Mouse (Mus musculus): ENCODE measurements at regions not wholly inside any gene's neighbourhood (a gene's known extent, or its start where the extent isn't known, plus 50 kb on each side); places are given as distances from the start of the nearest gene placed in this dataset.
"Not testable (repeated sequence)": the region's sequence is repeated elsewhere in the genome, so short reads cannot be mapped to it uniquely, and the experiment has no call there.

DNA sequence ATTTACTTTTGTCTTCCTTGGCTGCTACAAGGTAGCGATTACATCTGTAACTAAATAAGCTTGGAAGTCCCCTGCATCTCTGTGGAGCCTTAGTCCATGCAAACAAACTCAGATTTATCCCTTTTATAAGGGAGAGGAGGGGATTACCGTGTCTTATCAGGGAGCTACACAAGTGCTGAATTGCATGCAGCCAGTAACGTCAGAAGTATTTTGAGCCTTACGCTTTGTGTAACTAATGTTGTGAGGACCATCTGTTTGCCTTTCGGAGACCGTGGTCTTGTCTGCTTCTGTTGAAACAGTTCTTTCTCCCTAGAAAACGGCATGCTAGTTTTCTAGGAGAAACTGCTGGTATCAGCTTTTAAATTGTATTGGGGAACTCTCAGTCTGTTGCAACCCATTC is 58.0 kb upstream of the Dmrta1 start:
- DNase-seq (ENCODE audit: low spot score), result no peak

DNA sequence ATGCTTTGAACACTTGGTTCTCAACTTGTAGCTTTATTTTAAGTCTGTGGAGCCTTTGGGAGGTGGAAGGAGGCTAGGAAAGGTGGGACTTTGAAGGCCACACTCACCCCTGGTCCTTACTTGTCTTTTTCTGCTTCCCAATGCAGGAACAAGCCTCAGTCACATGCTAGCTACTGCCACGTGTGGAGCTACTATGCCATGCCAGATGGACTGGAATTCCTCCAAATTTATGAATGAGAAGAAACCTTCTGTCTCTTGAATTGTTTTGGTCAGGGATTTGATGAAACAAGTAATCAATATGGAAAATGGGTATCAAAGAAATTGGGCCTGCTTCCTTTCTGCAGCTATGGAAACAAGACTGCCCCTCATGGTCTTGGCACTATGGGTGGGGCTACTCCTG is 74.5 kb upstream of the Dmrta1 start:
- DNase-seq (ENCODE audit: low spot score), result no peak

DNA sequence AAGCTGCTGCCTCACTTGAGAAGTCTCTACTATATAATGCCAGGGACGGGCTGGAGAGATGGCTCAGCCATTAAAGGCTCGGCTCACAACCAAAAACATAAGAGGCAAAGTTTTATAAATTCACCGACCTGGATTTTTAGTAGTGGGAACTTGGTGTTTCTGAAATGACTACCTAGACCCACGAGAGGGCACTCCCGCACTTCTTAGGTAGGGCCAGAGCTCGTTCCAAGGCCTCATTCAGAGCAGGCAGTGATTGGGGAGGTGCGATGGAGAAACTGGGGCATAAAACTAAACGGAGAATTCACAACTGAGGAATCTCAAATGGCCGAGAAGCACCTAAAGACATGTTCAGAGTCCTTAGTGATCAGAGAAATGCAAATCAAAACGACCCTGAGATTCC is 103.7 kb upstream of the Dmrta1 start:
- no peak for DNase-seq (ENCODE audit: low spot score)

DNA sequence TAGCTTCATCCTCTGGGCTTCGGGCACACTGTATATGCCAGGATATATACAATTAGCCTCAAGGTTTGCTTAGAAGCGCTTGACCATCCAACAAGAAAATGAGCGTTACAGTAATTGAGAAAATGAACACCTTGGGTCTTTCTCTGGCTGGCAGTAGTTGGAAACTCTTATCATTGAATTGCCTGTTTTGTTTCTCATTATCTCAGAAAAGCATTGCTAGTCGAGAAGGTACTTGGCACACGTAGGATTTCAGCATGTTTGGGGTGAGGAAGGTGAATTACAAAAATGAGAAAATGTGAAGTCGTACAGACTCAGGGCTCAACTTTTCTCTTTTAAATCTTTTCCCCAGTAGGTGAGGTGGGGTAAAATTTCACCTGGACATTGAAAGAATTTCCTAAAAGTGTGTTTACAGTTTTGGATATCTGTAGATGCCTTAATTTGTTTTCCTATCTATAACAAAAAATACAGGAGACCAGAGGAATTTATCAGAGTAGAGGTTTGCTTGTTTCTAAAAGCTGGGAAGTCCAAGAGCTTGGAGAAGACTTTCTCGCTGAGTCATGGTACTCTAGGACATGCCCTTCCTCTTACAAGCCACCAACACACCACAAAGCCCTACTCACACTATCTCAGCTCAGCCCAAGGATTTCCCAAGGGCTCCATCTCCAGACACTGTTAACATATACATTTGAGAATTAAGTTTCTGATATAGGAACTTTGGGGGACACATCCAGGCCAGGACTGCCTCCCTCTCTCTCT is 124.3 kb upstream of the Dmrta1 start:
- DNase-seq (ENCODE audit: low spot score), result no peak

DNA sequence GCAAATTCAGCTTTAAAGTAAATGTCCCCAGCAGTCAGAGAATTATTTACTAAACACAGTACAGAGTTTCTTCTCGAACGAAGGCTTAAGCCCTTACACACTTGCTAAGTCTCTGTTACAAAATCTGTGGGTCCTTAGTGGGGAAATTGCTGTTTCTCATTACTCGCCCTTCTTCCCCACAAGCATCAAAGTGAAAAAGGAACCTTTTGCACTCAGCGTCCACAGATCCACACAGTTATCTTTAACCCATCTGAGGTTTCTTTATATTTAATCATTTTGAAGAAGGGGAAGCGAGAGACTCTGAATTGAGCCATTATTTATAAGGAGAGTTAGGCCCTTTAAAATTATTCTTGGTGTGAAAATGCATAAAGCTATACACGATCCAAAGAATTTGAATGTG is 126.7 kb upstream of the Dmrta1 start:
- DNase-seq (ENCODE audit: low spot score), result no peak

DNA sequence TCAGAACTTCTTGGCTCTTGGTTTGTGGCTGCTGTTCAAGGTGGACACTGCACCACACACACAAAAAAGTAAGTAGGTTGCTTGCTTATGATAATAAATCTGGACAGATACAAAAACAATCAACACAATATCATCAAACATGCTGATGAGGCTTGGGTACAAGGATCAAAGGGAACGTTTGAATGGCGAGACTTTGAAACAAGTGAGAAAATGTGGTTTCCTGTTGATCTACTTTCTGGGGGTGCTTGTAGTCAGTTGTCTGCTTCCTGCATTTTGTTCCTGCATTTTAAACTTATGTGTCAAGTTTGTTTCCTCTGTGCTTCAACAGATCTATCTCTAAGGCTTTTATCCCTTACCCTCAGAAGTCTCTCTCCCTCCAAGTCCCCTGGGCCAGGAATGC is 128.7 kb upstream of the Dmrta1 start:
- DNase-seq (ENCODE audit: low spot score), result no peak

DNA sequence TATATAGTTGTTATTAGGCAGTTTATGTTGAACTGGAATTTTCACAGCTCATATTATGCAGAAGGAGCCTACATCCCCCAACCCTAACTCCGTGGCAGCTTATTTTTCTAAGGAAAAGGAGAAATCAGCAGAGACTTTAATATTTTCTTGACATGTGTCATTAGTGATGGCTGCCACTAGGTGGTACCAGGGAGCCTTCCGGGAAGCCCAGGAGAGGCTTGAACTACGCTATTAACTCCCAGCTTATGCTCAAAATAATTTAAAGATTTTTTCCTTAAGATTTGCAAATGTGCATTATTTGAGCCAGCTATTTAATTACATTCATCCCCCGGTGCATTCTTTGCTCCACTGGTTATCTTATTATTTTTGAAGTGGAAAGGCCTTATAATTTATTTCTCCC is 146.8 kb upstream of the Dmrta1 start:
- no peak for DNase-seq (ENCODE audit: low spot score)

DNA sequence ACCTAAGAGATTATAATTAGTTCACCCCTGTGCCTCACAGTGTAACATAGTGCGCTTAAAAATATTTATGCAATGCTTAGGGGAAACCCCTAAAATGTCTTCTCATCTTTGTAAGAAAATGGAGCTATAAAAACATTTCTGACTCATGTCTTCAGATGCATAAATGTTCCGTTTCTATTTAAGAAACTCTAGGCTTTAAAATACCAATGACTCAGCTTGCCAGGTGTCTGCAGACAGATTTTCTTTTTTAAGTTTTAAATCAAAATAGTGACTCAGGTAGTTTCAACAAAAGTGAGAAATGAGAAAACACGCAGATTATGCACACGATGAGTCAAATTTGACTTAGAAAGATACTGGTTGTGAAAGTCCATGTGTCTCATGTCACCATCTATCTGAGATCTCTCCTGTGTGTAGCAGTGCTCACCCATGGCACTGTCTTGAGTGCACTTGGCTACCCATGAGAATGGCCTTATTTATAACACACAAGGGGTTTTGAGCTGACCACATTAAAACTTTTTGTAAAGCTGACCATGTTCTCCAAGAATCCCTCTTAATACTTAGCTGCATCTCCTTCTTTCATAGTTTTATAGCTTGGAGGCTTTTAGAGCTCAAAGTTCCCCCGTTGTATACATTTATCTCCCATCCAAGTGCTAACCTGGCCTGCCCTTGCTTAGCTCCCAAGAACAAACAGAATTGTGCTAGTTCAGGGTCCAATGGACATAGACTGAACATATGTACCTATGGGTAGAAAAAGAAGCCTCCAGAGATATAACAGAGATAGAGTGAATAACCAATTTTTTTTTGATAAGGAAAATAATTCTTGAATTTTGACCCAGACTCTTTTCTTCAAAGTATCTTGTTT is 149.0 kb upstream of the Dmrta1 start:
- no peak for DNase-seq (ENCODE audit: low spot score)

DNA sequence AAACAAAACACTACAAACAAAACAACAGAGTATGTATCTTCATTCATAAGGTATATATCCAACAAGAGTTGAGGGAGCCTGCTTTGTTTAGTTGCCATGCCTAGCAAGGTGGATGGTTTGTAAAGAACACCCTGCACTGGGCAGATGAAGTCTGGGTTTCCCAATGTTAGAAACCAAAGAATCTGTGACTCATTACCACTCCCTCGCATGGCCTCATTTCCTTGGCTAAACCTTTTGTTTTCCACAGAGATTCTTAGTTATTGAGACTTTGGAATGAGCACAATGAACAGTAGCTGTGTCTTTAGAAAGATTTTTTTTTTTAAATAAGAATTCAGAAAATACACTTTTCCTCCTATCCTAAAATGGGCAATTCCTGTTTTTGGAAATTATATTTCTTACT is 151.3 kb upstream of the Dmrta1 start:
- no peak for DNase-seq (ENCODE audit: low spot score)

DNA sequence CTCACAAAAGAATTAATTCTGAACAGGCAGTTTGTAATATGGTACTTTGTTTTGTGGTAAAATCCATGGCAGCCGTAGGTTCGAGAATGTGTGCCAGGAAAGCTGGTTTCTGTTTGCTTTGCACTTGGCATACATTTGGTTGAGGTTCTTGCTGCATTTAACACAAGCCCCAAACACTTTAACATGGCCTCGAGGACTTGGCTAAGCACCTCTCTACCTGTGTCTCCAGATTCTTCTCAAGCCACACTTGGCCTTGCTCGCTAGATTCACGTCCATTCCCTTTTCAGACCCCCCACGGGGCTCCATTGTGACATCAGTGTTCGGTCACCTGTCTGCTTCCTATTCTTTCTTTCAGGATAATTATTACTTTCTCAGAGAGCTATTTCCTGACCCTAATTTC is 151.9 kb upstream of the Dmrta1 start:
- DNase-seq (ENCODE audit: low spot score), result no peak

DNA sequence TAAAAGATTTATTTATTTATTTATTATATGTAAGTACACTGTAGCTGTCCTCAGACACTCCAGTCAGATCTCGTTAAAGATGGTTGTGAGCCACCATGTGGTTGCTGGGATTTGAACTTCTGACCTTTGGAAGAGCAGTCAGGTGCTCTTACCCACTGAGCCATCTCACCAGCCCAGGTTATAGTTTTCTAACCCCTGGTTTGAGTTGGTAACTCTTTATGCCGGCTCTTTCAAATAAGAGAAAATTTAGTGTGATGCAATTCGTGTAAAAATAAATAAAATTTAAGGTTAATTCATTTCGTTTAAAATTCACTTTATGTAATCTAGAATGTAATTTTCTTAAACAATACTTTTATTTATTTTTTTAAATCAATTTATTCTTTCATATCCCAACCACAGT is 153.7 kb upstream of the Dmrta1 start:
- not testable (repeated sequence) for DNase-seq (ENCODE audit: low spot score)

DNA sequence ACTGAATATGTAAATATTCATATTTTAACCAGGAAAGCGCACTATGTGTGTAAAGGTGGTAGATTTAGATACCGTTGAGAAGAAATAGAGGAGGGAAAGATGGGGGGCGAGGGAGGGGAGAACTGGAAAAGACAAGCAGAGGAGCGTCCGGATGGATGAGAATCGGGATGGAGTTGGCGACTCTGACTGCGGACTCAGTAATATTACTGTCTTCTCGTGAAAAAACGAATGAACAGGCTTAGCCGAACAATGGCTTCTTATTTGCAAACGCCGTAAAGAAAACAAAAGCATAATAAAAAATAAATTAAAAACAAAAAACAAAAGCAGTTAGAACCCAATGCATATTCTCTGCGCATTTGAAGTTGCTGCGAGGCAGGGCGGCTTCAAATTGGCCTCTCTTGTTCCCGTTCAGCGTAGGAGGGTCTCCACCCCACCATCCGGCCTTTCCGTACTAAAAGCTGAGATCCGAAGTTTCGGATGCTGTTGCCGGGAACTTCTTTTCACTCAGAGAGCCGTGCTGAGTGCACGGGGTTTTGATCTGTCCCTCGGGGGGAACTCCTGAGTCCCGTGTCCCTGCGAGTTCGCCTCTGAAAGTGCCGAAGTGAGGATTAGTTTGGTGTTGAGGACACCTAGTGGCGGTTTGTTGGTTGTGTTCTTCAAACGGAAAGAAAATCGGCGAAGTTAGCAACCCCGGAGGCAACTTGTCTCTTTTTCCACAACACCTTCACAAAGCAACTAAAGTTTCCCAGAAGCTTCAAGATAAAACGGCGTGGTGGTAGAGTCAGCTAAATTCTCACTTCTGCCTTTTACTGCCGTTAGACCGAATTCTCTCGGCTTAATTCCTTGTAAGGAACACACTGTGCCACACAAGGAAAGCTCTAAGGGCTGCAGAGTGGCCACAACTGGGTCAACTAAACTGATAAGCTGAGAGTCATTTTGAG is 154.7 kb upstream of the Dmrta1 start:
- peak; percentile 48 for DNase-seq (ENCODE audit: low spot score)

DNA sequence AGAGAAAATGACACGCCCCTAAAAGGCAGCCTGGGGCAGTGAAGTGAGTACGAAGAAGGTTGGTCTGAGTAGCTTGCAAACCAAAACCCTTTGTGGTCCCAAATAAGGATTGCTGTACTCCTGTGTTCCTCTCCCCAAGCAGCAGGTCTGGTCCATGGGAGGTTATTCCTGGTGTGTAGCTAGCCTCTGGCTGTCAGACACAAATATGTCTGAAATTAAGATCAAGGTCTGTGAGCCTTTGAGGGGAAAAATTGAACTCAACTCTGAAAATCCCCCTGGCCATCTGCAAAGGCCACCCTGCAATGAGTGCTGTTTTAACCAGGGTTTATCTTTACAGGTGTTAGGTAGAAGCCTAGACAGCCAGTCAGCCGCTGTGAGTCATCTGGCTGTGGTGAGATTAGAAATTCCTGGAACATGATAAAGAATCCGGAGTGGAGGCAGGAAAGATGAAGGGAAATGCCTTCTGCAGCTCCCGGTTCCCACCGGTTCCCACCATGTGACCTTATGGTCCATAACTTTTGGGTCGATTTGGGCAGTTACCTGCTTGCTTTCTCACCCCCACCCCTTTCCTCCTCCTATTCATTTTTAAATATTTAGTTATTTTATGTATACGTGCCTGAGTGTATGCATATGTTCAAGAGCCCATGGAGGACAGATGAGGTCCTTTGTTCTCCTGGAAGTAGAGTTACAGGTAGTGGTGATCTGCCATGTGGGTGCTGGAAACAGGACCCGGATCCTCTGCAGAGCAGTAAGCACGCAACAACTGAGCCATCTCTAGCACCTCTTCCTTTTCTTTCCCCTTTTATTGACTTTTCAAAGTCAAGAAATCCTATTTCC is 155.6 kb upstream of the Dmrta1 start:
- DNase-seq (ENCODE audit: low spot score), result no peak

DNA sequence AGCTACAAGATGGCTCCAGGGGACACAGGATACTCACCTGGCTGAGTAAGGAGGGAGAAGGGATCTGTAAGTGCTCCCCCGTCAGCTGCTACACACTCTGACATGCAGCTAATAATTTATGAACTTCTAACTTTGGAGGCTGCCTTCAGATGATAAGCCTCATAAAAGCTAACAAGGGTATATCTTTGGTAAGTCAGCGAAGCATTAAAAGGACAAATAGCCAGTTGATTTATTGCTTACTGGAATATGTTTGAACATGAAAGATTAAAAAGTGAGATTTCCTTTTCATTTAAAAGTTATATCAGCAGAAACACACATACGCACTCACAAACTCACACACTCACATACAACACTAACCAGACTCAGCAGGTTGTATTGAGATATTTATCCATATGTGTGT is 161.2 kb upstream of the Dmrta1 start:
- no peak for DNase-seq (ENCODE audit: low spot score)

DNA sequence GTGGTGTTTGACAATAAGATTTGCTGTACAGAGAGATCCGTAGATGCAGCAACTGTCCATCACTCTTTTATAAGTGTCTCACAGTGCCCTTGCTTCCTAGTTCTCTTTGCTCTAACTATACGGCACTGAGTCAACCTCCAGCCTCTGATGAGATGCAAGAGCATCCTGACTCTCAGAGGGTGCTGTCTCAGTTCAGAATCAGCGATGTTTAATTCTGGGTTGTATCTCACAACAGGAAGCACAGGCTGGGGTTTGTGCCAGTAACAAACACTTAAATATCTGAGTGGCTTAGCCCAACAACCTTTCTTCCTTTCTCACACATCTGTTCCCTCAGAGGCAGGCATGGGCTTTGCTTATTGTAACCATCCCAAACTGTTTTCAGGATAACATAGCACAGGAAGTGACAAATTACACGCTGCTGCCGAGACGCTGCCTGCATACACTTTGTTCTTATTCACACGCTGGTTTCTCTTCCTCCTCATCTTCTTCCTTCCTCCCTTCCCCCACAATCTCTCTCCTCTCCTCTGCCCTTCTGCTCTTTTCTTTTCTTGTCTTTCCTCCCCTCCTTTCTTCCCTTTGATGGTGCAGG is 163.3 kb upstream of the Dmrta1 start:
- DNase-seq (ENCODE audit: low spot score), result no peak

DNA sequence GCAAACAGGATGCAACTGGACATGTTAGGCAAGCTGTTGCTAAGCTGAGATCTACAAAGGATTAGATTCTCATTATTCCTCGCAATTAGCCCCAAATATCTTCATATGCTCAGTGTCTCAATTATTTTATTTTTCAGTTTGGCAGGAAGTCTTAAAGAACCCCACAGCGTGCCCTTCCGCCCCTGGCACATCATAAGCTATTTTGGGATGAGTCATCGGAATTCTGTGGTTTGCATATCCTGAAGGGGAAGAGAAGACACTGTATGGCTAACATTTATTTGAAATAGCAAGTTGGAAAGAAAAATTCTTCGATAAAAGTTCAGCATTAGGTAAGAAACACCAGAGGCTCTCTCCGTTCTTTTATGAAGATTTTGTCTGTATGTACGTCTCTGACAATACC is 164.3 kb upstream of the Dmrta1 start:
- no peak for DNase-seq (ENCODE audit: low spot score)

DNA sequence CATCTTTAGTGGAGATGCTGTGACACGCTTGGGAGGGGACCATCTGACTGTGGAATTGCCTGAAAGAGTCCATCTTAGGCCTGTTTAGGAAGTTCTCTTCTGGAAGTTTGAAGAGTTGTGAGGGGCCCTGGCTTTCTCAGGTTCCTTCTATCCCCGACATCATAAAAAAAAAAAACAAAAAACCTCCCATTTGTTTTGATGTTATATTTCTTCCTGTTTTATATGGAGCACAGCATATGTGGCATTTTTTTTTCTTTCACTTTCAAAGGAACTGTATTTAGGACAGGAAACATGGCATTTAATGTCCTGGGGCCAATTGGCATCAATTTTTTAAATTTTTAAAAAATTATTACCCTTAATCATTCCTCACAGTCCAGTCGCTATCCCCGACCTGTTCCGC is 168.6 kb upstream of the Dmrta1 start:
- DNase-seq (ENCODE audit: low spot score), result no peak

DNA sequence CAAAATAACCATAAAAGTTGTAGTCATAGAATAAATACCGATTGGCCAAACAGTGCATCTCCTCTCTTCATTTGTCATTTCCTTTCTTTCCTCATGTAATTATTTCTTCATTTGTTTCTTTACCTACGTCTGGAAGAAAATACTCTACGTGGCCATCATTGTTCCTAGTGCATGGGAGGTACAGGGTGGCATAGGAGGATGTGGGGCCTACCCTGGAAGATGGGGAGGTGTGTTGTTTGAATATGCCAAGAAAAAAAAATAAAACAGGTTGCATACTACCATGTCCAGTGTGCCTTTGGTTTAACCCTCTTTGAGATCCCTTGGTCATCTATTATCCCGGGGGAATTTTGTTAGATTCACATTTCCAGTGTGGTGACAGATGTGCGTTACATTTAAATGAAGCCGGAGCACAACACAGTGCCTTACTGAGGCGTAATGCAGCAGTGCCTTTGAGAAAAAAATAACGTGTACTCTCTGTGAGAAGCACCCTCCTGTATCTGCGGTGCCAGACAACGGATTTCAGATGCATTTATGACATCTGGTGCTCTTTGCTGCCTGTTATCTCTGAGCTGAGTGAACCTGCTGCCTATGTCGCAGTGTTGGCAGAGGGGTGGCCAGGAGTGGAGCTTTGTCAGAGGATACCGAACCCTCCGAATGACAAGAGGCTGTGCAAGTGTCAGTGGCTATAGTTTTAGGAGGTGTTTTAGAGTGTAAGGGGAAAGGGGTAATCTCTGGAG is 169.4 kb upstream of the Dmrta1 start:
- peak; percentile 23 for DNase-seq (ENCODE audit: low spot score)

DNA sequence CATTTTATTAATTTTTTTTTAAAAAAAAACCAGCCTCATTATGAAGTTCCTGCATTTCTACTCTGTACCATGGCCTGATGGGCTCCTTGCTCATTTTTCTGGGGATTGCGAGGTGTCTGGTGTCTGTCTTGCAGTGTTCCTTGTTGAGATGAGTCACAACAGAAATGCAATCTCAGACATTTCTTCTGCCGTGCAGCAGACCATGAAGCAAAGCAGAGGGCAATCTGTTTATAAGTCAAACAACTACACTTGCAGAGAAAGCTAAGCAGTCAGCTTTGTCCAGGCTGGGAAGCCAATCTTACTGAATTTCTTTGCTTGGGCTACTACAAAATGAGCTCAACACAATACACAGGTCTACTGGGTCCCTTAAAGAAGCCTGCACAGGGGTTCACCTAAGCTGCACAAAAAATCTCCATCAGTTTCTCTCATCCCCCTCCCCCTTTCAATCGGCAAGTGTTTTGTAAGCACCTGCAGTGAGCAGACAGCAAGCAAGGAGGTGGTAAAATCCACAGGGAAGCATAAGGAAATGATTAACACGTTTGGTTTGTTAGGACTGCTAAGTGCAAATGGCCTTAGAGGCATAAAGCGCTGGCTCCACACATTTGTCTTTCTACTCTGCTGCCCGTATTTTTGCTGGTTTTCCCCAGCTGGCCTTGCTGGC is 171.0 kb upstream of the Dmrta1 start:
- DNase-seq (ENCODE audit: low spot score), result no peak

DNA sequence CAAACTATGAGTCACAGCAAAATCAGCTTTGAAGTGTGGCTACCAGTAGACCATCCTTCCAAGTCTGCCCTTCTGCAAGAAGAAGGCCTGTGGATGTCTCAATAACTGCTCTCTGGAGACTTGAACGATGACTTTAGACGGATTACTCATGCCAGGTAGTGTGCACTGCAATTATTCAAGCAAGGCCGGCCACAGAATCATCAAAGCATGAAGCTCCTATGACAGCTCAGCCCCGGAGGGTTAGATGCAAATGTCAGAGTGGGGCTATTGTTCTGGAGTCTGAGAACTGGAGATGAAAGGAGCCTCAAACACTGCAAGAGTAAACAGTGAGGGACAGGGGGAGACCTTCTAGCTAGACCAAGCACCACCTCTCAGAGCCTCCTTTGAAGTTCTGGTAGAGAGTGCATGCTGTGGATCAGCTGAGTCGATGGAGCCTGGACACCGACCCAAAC is 173.8 kb upstream of the Dmrta1 start:
- DNase-seq (ENCODE audit: low spot score), result no peak

Measured in spleen, adult 12 weeks (tissue).